Mouse (Mus musculus) small intestine, adult 2 months (tissue): ENCODE measurements around the gene Zfp704. TPM values are rescaled to one million over a fixed set of nuclear protein-coding genes. Genes with fewer than 3 reads are reported as not detected.

Source experiments
- H3K27ac ChIP-seq: fragments of 200-500 bp; 2 replicates; pipeline ENCODE4 v1.5.1; 2012; ENCODE audit warnings: low read depth, low read length, control low read depth, inconsistent platforms; ENCODE audit not compliant: insufficient read depth
- H3K27me3 ChIP-seq: fragments of 200-500 bp; 2 replicates; pipeline ENCODE4 v1.6.1; 2012; ENCODE audit warnings: mild to moderate bottlenecking, moderate library complexity, low read length, inconsistent platforms; ENCODE audit not compliant: control insufficient read depth, insufficient read depth
- H3K36me3 ChIP-seq: fragments of 200-500 bp; 2 replicates; pipeline ENCODE4 v1.6.1; 2012; ENCODE audit warnings: mild to moderate bottlenecking, low read length, control low read depth, inconsistent platforms; ENCODE audit not compliant: control insufficient read depth, insufficient read depth
- H3K4me1 ChIP-seq: fragments of 200-500 bp; 2 replicates; pipeline ENCODE4 v1.6.1; 2012; ENCODE audit warnings: low read length, inconsistent platforms, mixed read lengths; ENCODE audit not compliant: control insufficient read depth, insufficient read depth, insufficient read length
- H3K4me3 ChIP-seq: fragments of 200-500 bp; 2 replicates; pipeline ENCODE4 v1.5.1; 2012; ENCODE audit warnings: low read depth, mild to moderate bottlenecking, control low read depth, inconsistent platforms, low read length, moderate library complexity
- CTCF ChIP-seq: fragments of 200-500 bp; IDR thresholded peaks from 2 replicates; pipeline ENCODE4 v1.5.1; 2012; ENCODE audit warnings: low read depth, mild to moderate bottlenecking, control low read depth, inconsistent platforms, low read length, moderate library complexity, mixed read lengths; ENCODE audit not compliant: insufficient replicate concordance, insufficient read length; ENCODE audit errors: extremely low read depth
- POLR2A ChIP-seq: fragments of 200-500 bp; IDR thresholded peaks from 2 replicates; pipeline ENCODE4 v1.6.1; 2012; ENCODE audit warnings: low read depth, mild to moderate bottlenecking, control low read depth, inconsistent platforms, low read length, moderate library complexity
- WGBS: fragments of 180-500 bp; shearing (Covaris S2); methylation state at CpG from one replicate; pipeline ENCODE4 v1.1.7; 2018; 5-methylcytosine and 5-hydroxymethylcytosine counted together
- polyA plus RNA-seq: library from polyadenylated mRNA; depleted of rRNA; stranded (reverse); fragments of >200 nt; gene quantifications from 2 replicates; pipeline ENCODE4 v1.2.3, GENCODE M21; 2012

The Zfp704 gene
- polyA plus RNA-seq, 1 experiment: 1.5 TPM

GRCm38 (mm10) chr3:9522009-9522408 lies 87.9 kb downstream of the Zfp704 start:
- Histone ChIP-seq H3K27me3 (no peaks in the 10 kb centered on the region), H3K4me1 (peaks cover 32% of the 10 kb centered on the region; the same call in 1 of the 2 replicates), H3K27ac (no peak overlapping the region), H3K36me3 (no peaks in the 10 kb centered on the region), H3K4me3 (no peak overlapping the region)
- TF ChIP-seq POLR2A (no peak), CTCF (no peak)
- WGBS: 43% methylated on average over 6 of the region's 6 CpGs

GRCm38 (mm10) chr3:9520728-9521054 lies 89.2 kb downstream of the Zfp704 start:
- H3K27ac ChIP-seq: peak overlapping the region; percentile 42; the same call in 1 of the 2 replicates
- TF ChIP-seq CTCF: no peak
- TF ChIP-seq POLR2A: no peak
- no peak overlapping the region for H3K4me3 ChIP-seq
- 22% methylated on average over 7 of the region's 7 CpGs for WGBS
- no peaks in the 10 kb centered on the region for H3K36me3 ChIP-seq
- H3K4me1 ChIP-seq: peaks cover 32% of the 10 kb centered on the region; the same call in 1 of the 2 replicates
- no peaks in the 10 kb centered on the region for H3K27me3 ChIP-seq

- H3K4me3 ChIP-seq: no peak overlapping the region
- H3K36me3 ChIP-seq: no peaks in the 10 kb centered on the region
- no peak for TF ChIP-seq POLR2A
- no peak for TF ChIP-seq CTCF
- H3K27me3 ChIP-seq: no peaks in the 10 kb centered on the region
- peaks cover 32% of the 10 kb centered on the region; the same call in 1 of the 2 replicates for H3K4me1 ChIP-seq
- WGBS: 11% methylated on average over 17 of the region's 17 CpGs
- H3K27ac ChIP-seq: peak overlapping the region; percentile 42; the same call in 1 of the 2 replicates
Measured at GRCm38 (mm10) chr3:9520051-9520727, 89.7 kb downstream of the Zfp704 start.

- Histone ChIP-seq H3K4me1 (peaks cover 32% of the 10 kb centered on the region; the same call in 1 of the 2 replicates), H3K4me3 (no peak overlapping the region), H3K27me3 (no peaks in the 10 kb centered on the region), H3K36me3 (no peaks in the 10 kb centered on the region), H3K27ac (no peak overlapping the region)
- 45% methylated on average over 4 of the region's 4 CpGs for WGBS
- TF ChIP-seq CTCF (no peak), POLR2A (no peak)
Measured at GRCm38 (mm10) chr3:9519491-9519890, 90.4 kb downstream of the Zfp704 start.

- WGBS: 90% methylated on average over 7 of the region's 7 CpGs
- Histone ChIP-seq H3K27ac (no peak overlapping the region), H3K36me3 (no peaks in the 10 kb centered on the region), H3K4me3 (no peak overlapping the region), H3K4me1 (peaks cover 32% of the 10 kb centered on the region; the same call in 1 of the 2 replicates), H3K27me3 (no peaks in the 10 kb centered on the region)
- TF ChIP-seq POLR2A (no peak), CTCF (no peak)
Measured at GRCm38 (mm10) chr3:9518936-9519335, 90.9 kb downstream of the Zfp704 start.

GRCm38 (mm10) chr3:9516119-9516855 lies 93.6 kb downstream of the Zfp704 start:
- TF ChIP-seq POLR2A: no peak
- Histone ChIP-seq H3K27me3 (no peaks in the 10 kb centered on the region), H3K27ac (no peak overlapping the region), H3K36me3 (no peaks in the 10 kb centered on the region), H3K4me3 (no peak overlapping the region), H3K4me1 (peaks cover 13% of the 10 kb centered on the region; the same call in 1 of the 2 replicates)
- WGBS: 86% methylated on average over 8 of the region's 8 CpGs

- H3K36me3 ChIP-seq: no peaks in the 10 kb centered on the region
- 67% methylated on average over 8 of the region's 8 CpGs for WGBS
- TF ChIP-seq CTCF (no peak), POLR2A (no peak)
Measured at GRCm38 (mm10) chr3:9515527-9515926, 94.4 kb downstream of the Zfp704 start.

More at GRCm38 (mm10) chr3:9515527-9515926, 94.4 kb downstream of the Zfp704 start:
- H3K4me3 ChIP-seq: no peak overlapping the region
- no peak overlapping the region for H3K27ac ChIP-seq
- H3K4me1 ChIP-seq: peaks cover 7% of the 10 kb centered on the region; the same call in 1 of the 2 replicates
- no peaks in the 10 kb centered on the region for H3K27me3 ChIP-seq
